Mouse (Mus musculus): ENCODE measurements around the gene Ccdc170.

DNA sequence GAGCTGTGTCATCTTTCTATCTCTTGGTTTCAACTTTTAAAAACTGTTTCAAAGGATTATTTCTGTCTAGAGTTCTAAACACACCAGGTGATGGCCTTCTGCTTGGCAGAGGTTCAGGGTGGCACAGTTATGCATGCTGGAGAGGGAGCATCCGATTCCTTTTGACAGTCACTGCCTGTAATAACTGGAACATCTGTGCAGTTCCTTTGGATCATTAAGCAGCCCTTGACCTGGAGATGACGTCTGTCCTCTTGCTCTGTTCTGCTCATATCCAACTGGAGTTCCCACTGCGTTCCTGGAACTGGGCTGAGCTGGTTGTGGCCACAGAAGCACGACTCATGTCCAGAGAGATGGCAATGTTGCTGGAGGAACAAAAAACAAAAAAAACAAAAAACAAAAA is 107.3 kb downstream of the Ccdc170 start:
- no peak for TF ChIP-seq USF1 (IDR thresholded peaks at IDR 0.05; ENCODE audit: low read depth)
- no peak for TF ChIP-seq POLR2A (IDR thresholded peaks at IDR 0.05; ENCODE audit: insufficient read length, low read depth)
- TF ChIP-seq MYOG (IDR thresholded peaks at IDR 0.05; ENCODE audit: control insufficient read depth in 1 of 3, insufficient read depth in 1 of 3, insufficient read length in 2 of 3, low read depth in 2 of 3), result no peak

Measured in myocyte (in vitro differentiated cells).